Comparison of ENCODE assay signal across 16 mouse cellular contexts in the genomic region with DNA sequence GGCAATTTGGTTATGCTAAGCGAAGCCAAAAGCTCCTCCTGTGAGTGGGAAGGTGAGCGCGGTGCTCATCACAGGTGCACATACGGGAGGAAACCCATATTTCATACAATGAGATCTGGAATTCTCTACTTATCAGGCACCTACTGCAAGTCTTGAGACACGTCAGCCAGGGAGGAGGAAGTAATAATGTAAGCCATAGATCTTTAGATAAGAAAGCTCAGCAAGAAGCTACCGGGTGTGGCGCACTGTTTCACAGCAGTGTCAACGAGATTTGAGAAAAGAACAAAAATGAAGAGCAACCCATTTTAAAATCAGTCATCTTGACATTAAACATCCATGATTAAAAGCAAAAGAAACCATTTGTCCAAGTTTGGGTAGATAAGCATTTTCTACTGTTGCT.
"Had no signal": no experiment of that assay in that cellular context is flagged by ENCODE, and none has a peak within 500 bp of the region (broad histone marks: within the 10 kb centered on the region; RNA-seq: fewer than 3 reads in every experiment).

No protein-coding gene starts in this region.

- H3K27me3 ChIP-seq: limb, embryonic 12.5 days; liver, embryonic 13.5 days; lung, embryonic 15.5 days; midbrain, embryonic 13.5 days had no signal

- H3K27ac ChIP-seq: layer of hippocampus, adult 2 months; limb, embryonic 12.5 days; liver, embryonic 13.5 days; lung, embryonic 15.5 days; macrophage; midbrain, embryonic 13.5 days had no signal

- H3K4me3 ChIP-seq: layer of hippocampus, adult 2 months; limb, embryonic 12.5 days; liver, embryonic 13.5 days; lung, embryonic 15.5 days; midbrain, embryonic 13.5 days; myocyte had no signal

- H3K9me3 ChIP-seq: limb, embryonic 12.5 days; liver, embryonic 13.5 days; lung, embryonic 15.5 days; midbrain, embryonic 13.5 days had no signal

- DNase-seq: kidney, adult 18-20 months; kidney, postnatal 10 days; kidney, postnatal 4 days; liver; liver, embryonic 13.5 days; liver, postnatal 0 days; lung, postnatal 14 days; right cerebral cortex, postnatal 14 days; thymus, adult 18-20 months; thymus, postnatal 14 days had no signal

- ATAC-seq: liver, postnatal 0 days; midbrain, embryonic 13.5 days had no signal

- H3K4me2 ChIP-seq: limb, embryonic 12.5 days; liver, embryonic 13.5 days; lung, embryonic 15.5 days; midbrain, embryonic 13.5 days had no signal

- H3K9ac ChIP-seq: limb, embryonic 12.5 days; liver, embryonic 13.5 days; liver, postnatal 0 days; lung, embryonic 15.5 days; midbrain, embryonic 13.5 days had no signal

- H3K36me3 ChIP-seq: liver, embryonic 13.5 days; midbrain, embryonic 13.5 days had no signal
